Mouse (Mus musculus): ENCODE measurements around the gene Ccn1. TPM values are rescaled to one million over a fixed set of nuclear protein-coding genes. Genes with fewer than 3 reads are reported as not detected.

The Ccn1 gene
- polyA plus RNA-seq, 1 experiment: 6.1 TPM

DNA sequence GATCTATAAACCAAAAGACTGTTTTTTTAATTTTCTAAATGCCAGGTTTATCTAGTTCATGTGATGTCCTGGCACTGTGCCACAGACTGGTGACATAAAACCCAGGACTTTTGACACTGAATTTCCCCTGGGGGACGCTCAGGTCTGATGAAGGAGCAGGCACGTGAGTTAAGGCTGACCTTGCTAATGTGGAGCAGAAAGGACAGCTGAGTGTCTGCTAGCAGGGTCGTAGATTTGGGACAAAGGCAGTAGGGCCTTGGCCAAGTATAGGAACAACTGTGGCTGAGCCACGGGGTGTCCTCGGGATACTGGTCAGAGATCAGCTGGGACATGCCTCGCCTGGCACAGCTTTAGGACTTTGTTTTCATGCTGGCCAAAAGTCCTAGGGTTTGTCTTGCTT is 5.2 kb upstream of the Ccn1 start:
- Histone ChIP-seq H3K27ac (ENCODE audit: insufficient read depth, low read depth, low read length) (no peak overlapping the region), H3K4me3 (ENCODE audit: low read depth, low read length) (no peak overlapping the region), H3K36me3 (ENCODE audit: control insufficient read depth, insufficient read depth, low read length) (no peaks in the 10 kb centered on the region), H3K27me3 (ENCODE audit: control insufficient read depth, insufficient read depth, low read length) (peaks cover 4% of the 10 kb centered on the region; the same call in 1 of the 2 replicates), H3K4me1 (ENCODE audit: control insufficient read depth, insufficient read depth, insufficient read length, low read length) (peaks cover 6% of the 10 kb centered on the region; the same call in 1 of the 2 replicates)
- no peak for TF ChIP-seq POLR2A (IDR thresholded peaks at IDR 0.05; ENCODE audit: low read depth, low read length)
- no peak for TF ChIP-seq CTCF (IDR thresholded peaks at IDR 0.05; ENCODE audit: extremely low read depth, insufficient read length, insufficient replicate concordance, low read depth, low read length)
- 78% methylated on average over 6 of the region's 6 CpGs for WGBS

DNA sequence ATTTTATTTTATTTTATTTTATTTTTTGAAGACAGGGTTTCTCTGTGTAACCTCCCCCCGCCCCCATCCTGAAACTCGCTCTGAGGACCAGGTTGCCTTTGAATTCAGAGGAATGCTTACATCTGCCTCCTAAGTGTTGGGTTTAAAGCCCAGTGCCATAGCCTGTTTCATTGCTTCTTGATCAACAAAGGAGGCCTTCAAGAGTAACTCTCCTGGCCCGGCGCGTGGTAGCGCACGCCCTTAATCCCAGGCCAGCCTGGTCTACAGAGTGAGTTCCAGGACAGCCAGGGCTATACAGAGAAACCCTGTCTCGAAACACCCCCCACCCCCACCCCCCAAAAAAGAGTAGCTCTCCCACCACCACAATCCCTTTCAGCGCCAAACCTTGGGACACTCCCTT is 4.2 kb upstream of the Ccn1 start:
- no peak overlapping the region for H3K27ac ChIP-seq (ENCODE audit: insufficient read depth, low read depth, low read length)
- peaks cover 4% of the 10 kb centered on the region; the same call in 1 of the 2 replicates for H3K27me3 ChIP-seq (ENCODE audit: control insufficient read depth, insufficient read depth, low read length)
- no peak overlapping the region for H3K4me3 ChIP-seq (ENCODE audit: low read depth, low read length)
- TF ChIP-seq CTCF (IDR thresholded peaks at IDR 0.05; ENCODE audit: extremely low read depth, insufficient read length, insufficient replicate concordance, low read depth, low read length): no peak
- no peak for TF ChIP-seq POLR2A (IDR thresholded peaks at IDR 0.05; ENCODE audit: low read depth, low read length)
- H3K36me3 ChIP-seq (ENCODE audit: control insufficient read depth, insufficient read depth, low read length): no peaks in the 10 kb centered on the region
- 92% methylated on average over 9 of the region's 9 CpGs for WGBS
- H3K4me1 ChIP-seq (ENCODE audit: control insufficient read depth, insufficient read depth, insufficient read length, low read length): peaks cover 6% of the 10 kb centered on the region; the same call in 1 of the 2 replicates

DNA sequence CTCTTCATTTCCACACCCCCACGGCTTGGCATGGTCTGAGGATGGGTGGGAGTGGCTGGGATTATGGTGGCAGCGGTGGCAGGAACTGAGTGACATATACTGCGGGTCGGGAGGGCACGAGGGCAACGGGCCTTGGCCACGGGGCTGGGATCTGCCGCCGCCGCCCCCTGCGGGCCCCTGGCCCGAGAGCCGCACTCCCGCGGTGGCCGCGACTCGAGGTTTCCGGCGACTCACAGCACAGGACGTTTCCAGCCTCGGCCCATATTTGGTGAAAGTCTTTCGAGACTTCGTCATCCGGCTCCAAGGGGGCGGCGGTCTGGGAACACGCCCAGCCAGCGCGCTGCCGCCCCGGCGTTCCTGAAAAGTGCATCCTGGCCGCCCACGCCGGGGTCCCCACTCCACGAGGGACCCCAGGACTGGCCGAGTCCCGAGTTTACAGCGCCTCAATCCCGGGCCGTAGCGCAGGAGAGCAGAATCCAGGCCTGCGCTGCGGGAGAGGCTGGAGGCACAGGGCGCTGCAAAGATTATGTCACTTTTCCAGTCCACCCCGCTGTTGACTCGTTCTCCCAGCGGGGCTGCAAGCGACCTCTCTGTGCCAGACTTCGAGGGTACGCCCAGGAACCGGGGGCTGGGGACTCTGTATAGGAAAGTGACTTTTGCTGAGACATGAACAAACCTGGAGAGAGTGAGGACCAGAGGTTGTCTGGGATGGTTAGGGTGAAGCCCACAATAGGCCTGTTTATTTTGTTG is 3.6 kb upstream of the Ccn1 start:
- H3K27me3 ChIP-seq (ENCODE audit: control insufficient read depth, insufficient read depth, low read length): peaks cover 4% of the 10 kb centered on the region; the same call in 1 of the 2 replicates
- no peak for TF ChIP-seq CTCF (IDR thresholded peaks at IDR 0.05; ENCODE audit: extremely low read depth, insufficient read length, insufficient replicate concordance, low read depth, low read length)
- no peak; the same call in 1 of the 2 replicates for TF ChIP-seq POLR2A (IDR thresholded peaks at IDR 0.05; ENCODE audit: low read depth, low read length)
- H3K36me3 ChIP-seq (ENCODE audit: control insufficient read depth, insufficient read depth, low read length): no peaks in the 10 kb centered on the region
- H3K4me3 ChIP-seq (ENCODE audit: low read depth, low read length): peak overlapping the region; percentile 66
- 2% methylated on average over 53 of the region's 53 CpGs for WGBS
- peaks cover 6% of the 10 kb centered on the region; the same call in 1 of the 2 replicates for H3K4me1 ChIP-seq (ENCODE audit: control insufficient read depth, insufficient read depth, insufficient read length, low read length)
- peak overlapping the region; percentile 92 for H3K27ac ChIP-seq (ENCODE audit: insufficient read depth, low read depth, low read length)

DNA sequence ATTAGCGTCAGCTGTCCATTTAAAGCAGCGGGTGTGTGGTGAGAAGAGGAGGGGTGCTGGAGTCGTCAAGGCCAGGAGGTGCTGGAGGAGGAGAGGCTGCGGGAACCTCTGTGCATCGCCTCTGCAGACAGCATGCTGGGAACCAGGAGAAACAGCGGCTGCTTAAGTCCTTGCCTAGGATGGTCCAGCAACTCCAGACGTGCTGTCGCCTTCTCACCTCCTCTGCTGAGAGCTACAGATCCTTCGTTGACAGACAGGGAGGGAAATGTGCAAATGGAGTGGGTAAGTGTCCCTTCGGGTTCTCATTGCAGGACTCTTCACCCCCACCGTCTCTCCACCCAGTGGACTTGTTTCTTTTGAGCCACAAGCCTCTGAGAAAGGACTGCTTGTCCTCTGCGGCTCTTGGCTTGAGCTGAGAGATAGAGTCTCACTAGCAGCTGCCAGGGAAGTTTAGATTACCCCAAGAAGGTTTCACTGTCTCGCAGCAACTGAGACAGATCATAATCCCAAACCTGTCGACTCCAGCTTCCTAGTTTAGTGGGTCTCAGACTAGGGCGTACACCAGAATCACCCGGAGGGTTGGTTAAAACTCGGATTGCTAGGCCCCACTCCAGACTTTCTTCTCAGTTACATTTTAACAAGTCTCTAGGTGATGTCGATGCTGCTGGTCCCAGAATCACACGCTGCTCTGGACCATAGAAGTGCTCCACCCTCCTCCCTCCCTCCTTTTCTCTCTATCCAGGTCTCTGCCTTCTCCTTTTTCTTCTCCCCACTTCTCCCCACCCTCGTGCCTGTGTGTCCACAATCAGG is 2.7 kb upstream of the Ccn1 start:
- Histone ChIP-seq H3K4me3 (ENCODE audit: low read depth, low read length) (peak overlapping the region; percentile 66), H3K36me3 (ENCODE audit: control insufficient read depth, insufficient read depth, low read length) (0 out of 2 replicates have a peak, but pooled peaks cover 1% of the 10 kb centered on the region), H3K27me3 (ENCODE audit: control insufficient read depth, insufficient read depth, low read length) (peaks cover 4% of the 10 kb centered on the region; the same call in 1 of the 2 replicates), H3K4me1 (ENCODE audit: control insufficient read depth, insufficient read depth, insufficient read length, low read length) (peaks cover 6% of the 10 kb centered on the region; the same call in 1 of the 2 replicates), H3K27ac (ENCODE audit: insufficient read depth, low read depth, low read length) (peak overlapping the region; percentile 92)
- TF ChIP-seq CTCF (IDR thresholded peaks at IDR 0.05; ENCODE audit: extremely low read depth, insufficient read length, insufficient replicate concordance, low read depth, low read length) (no peak), POLR2A (IDR thresholded peaks at IDR 0.05; ENCODE audit: low read depth, low read length) (no peak)
- 57% methylated on average over 20 of the region's 20 CpGs for WGBS

DNA sequence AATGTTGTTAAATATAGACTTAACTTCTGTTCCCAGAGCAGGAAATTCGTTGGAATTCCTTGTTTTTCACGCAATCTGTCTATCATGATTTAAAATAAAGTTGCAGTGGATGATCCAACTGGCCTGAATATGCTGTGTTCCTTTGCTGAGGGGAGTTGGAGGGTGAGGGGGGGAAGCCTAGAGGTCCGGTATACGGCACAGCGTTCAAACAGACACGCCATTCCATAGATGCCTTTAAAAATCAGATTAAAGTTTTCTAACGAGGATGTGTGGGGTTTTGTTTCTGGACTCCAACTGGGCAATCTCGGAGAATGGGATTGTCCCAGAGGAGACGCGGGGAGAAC is 2.2 kb upstream of the Ccn1 start:
- Histone ChIP-seq H3K4me3 (ENCODE audit: low read depth, low read length) (peak overlapping the region; percentile 66), H3K27me3 (ENCODE audit: control insufficient read depth, insufficient read depth, low read length) (peaks cover 4% of the 10 kb centered on the region; the same call in 1 of the 2 replicates), H3K27ac (ENCODE audit: insufficient read depth, low read depth, low read length) (peak overlapping the region; percentile 92), H3K4me1 (ENCODE audit: control insufficient read depth, insufficient read depth, insufficient read length, low read length) (peaks cover 6% of the 10 kb centered on the region; the same call in 1 of the 2 replicates), H3K36me3 (ENCODE audit: control insufficient read depth, insufficient read depth, low read length) (0 out of 2 replicates have a peak, but pooled peaks cover 1% of the 10 kb centered on the region)
- TF ChIP-seq CTCF (IDR thresholded peaks at IDR 0.05; ENCODE audit: extremely low read depth, insufficient read length, insufficient replicate concordance, low read depth, low read length) (no peak), POLR2A (IDR thresholded peaks at IDR 0.05; ENCODE audit: low read depth, low read length) (no peak)
- 66% methylated on average over 10 of the region's 10 CpGs for WGBS

DNA sequence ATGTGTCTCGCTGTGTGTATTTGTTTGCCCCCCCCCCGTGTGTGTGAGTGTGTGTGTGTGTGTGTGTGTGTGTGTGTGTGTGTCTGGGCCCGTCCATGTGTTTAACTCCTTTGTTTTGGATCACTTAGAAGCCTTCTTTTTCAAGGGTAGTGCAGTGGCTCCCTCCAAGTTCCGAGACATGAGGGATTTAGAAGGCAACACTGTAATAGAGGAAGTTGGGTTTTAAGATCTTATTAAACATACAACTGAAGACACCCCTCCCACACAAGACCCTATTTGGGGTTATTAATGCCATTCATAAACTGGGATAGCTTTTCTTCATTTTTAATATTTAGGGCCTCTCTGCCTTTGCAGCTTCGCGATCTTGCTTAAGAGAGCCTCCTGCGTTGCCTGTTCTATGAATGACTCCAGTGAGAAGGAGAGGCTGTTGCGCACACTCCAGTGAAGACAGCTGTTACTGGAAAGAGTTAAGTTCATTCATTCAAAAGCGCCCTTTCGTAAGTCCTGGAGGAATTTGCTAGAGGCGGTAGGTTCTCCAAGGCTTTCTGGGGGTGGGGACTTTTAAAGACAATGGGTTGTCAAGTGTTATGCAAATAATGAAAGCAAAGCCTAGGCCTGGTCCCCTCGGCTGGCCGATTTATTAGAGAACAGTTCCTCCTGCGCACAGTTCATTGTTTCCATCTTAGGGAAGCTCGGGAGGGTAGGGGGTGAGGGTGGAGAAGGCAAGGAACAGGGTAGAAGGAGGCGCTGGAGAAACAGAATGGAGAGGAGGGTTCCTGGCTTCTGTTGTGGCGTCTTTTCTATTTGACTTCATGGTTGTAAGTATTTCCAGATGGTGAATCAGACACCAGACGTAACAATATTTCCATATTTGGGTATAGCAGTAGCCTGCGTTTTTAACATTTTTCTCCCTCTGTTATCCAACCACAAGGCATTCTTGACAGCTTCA is 1.5 kb upstream of the Ccn1 start:
- TF ChIP-seq CTCF (IDR thresholded peaks at IDR 0.05; ENCODE audit: extremely low read depth, insufficient read length, insufficient replicate concordance, low read depth, low read length): no peak
- TF ChIP-seq POLR2A (IDR thresholded peaks at IDR 0.05; ENCODE audit: low read depth, low read length): no peak
- peak overlapping the region; percentile 92 for H3K27ac ChIP-seq (ENCODE audit: insufficient read depth, low read depth, low read length)
- H3K27me3 ChIP-seq (ENCODE audit: control insufficient read depth, insufficient read depth, low read length): peaks cover 4% of the 10 kb centered on the region; the same call in 1 of the 2 replicates
- 62% methylated on average over 19 of the region's 19 CpGs for WGBS
- peak overlapping the region; percentile 42 for H3K4me3 ChIP-seq (ENCODE audit: low read depth, low read length)
- 0 out of 2 replicates have a peak, but pooled peaks cover 1% of the 10 kb centered on the region for H3K36me3 ChIP-seq (ENCODE audit: control insufficient read depth, insufficient read depth, low read length)
- peaks cover 6% of the 10 kb centered on the region; the same call in 1 of the 2 replicates for H3K4me1 ChIP-seq (ENCODE audit: control insufficient read depth, insufficient read depth, insufficient read length, low read length)

Measured in small intestine, adult 2 months (tissue).